Mouse (Mus musculus) megakaryocyte progenitor cell, adult 5-6 weeks (primary cell): ENCODE measurements around the gene Sema7a. TPM values are rescaled to one million over a fixed set of nuclear protein-coding genes. Genes with fewer than 3 reads are reported as not detected.

Experiments
- ATAC-seq: replicated peaks from 2 replicates; pipeline ENCODE4 v1.8.0; 2016; ENCODE audit warnings: mild to moderate bottlenecking, moderate TSS enrichment, inconsistent platforms; ENCODE audit not compliant: poor library complexity
- total RNA-seq, 2 experiments: library from RNA; stranded (forward) in 1 of 2; stranded (reverse) in 1 of 2; fragments of 157-497, 149-512 nt in 1 of 2; fragments of 200-1000 nt in 1 of 2; gene quantifications; 2 replicates each; pipeline versions ENCODE4 v1.2.3 to v1.2.4; 2015 to 2017

Gene Sema7a
- total RNA-seq, 2 experiments from 2014 or later = 0.04 to 0.27 TPM

- no peak; the same call in 1 of the 2 replicates for ATAC-seq
Observed at GRCm38 (mm10) chr9:57974221-57974620, 34.3 kb downstream of the Sema7a start.

DNA sequence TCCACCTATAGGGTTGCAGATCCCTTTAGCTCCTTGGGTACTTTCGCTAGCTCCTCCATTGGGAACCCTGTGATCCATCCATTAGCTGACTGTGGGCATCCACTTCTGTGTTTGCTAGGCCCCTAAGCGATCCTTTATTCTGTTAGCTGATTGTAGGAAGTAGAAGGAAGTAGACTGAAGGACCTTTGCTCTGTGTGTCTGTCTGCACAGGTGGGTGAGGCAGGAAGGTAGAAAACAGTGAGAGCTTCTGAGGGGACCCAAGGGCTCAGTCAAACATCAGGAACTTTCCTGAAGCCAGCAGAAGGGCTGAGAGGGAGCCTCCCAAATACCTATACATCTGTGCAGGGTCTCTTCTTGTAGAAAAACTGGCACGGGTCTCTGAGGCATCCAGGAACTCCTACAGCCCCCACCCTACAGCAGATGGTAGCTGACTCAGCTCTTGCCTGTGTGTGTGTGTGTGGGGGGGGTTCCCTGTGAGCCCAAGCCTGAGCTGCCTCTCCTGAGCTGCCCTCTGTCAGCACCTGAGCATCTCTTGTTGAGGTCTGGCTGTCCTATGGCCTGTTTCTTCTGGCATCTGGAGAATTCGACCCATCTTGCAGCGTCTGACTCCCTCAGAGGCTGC lies 35.4 kb downstream of the Sema7a start:
- ATAC-seq = no peak

- peak; percentile 52 for ATAC-seq
Observed at GRCm38 (mm10) chr9:57978025-57978424, 38.1 kb downstream of the Sema7a start.

DNA sequence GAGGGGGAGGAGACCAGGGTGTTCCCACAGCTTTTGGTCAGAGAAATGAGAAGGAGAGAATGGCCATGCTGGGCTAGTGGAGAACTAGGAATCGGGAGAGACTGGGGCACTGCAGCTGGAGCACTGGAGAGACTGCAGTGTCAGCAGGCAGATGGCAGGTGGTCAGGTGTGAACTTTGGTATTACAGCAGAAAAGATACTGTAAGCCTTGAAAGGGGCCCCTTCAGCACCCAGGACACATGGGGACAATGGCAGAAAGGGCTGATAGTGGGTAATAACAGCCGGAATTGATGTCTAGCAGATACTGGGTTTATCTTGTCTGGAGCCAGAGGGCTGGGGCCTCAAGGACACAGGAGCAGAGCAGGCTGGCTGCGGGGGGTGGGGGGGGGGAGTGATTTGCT lies 38.9 kb downstream of the Sema7a start:
- no peak for ATAC-seq

DNA sequence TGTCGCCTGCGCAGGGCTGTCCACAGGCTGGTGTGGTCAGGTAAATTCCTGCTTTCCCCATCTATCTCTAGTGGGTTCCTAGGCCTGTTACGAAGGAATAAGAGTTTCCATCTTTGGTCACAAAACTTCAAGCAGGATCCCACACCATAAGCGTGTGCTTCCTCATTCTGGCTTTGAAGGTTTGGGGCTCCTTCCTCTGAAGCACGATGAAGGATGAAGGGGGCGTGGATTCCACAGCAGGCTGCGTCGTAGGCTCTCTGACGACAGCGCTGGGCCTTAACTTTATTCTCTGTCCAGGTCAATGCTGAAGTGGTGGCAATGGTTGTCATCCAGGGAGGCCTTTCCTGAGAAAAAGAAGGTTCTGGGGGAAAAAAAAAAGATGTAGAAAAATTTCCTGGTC lies 40.7 kb downstream of the Sema7a start:
- ATAC-seq = peak; percentile 69

DNA sequence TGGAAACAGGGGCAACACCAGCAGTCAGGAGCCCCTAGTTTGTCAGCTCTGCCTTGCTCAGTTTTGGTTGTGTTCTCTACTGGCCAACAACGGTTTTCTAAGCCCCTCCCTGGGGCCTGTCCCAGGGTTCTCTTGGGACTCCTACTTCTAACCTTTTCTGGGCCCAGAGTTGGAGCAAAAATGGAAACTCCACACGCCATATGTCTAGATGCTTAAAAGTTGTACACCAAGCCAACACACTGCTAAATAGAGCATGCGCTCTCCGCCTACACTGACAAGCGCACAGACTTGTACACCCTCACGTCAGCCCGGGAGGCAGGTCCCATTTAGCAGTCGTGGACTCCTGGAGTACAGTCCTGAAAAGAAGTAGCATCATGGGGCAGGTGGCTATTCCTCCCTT lies 45.4 kb downstream of the Sema7a start:
- ATAC-seq = no peak

GRCm38 (mm10) chr9:57986293-57986692 lies 46.4 kb downstream of the Sema7a start:
- ATAC-seq = no peak

DNA sequence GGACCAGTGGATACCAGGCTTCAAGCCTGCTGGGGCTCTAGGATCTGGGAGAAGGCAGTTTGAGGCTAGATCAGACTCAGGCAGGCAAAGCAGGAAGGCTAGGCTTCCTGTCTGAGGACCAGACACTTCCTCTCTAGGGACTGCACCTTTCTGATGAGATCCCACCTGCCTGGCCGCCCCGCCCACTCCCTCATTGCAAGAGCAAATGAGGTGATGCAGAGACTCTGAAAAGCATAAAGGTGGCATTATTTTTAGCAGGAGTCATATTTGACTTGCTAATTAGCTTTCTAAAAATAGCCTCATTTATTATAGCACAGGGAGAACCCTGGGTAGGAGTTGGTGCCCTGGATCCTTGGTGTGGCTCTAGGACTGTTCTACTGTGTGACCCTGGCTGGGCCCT lies 48.2 kb downstream of the Sema7a start:
- ATAC-seq = no peak

- no peak for ATAC-seq
Observed at GRCm38 (mm10) chr9:57989309-57989708, 49.4 kb downstream of the Sema7a start.

- ATAC-seq = peak; percentile 63; the same call in 1 of the 2 replicates
Observed at GRCm38 (mm10) chr9:57990438-57991110, 50.7 kb downstream of the Sema7a start.

DNA sequence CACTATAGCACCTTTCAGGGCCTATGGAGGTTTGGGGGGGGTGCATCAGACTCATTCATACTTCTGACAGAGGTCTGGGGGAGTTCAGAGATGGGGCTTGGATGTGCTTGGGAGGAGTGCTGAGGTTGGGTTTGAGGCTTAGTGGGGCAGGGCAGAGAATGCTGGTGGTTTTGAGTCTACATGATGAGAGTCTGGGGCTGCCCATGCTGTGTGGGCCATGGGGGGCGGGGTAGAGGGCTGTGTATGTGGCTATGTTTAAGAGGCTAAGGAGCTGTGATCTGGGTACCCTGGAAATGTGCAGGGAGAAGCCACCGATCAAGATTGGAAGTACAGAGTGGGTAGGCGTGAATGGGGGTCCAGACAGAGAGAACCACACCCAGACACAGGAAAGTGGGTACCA lies 52.1 kb downstream of the Sema7a start:
- no peak for ATAC-seq

DNA sequence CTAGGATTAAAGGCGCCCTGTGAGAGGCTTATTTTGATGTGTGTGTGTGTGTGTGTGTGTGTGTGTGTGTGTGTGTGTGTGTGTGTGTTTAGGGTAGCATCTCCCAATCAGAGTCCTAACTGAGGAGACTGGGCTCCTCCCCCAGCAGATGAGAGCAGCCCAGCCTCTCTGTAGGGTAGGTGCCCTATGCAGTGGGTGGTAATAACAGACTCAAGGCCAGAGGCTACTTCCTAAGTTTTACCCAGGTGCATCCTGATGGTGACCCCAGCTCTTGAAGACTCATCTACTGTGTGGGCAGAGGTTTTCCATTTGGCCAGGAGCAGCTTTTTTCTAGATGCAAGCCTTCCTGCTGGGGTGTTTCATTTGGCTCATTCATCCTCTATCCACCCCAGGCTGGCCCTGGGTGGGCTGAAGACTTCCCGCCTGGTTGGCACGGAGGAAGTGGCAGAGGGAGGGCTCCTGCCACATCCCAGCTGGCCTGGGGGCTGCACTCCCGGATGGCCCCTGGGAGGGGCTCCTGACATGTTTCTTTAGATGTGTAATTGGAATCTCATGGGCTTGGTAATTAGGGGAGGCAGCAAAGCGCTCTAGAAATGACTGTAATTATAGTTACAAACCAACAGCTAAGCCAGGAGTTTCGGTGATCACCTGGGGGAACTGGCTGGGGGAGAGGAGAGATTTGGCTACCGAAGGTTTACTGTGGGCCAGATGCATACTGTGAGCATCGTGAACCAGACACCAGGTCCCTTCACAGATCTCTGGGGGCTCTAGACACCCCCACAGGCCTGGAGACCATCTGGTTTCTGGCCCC lies 53.1 kb downstream of the Sema7a start:
- 0 out of 2 replicates have a peak, but pooled peaks have one; percentile 19 for ATAC-seq

- ATAC-seq = 0 out of 2 replicates have a peak, but pooled peaks have one; percentile 32
Observed at GRCm38 (mm10) chr9:57995282-57995681, 55.4 kb downstream of the Sema7a start.

DNA sequence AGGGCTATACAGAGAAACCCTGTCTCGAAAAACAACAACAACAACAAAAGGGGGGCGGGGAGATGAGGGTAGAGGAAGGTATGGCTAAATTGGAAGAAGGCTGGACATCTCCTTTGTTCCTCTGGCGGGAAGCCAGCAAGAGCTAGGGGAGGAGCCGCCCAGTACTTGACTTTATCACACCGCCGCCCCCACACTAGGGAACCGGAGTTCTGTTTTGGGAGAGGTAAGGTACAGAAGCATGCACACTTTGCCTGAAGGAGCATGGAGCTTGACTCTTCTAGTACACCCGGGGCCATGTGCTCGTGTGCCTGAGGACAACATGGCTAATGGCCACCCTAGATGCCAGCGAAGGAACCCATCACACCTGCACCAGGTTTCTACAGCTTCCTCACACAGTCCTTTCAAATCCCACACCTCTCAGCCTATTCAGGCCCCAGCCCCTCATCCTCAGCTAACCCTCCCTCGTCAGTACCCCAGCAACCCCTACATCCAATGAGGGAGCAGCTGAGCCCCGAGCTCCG lies 57.7 kb downstream of the Sema7a start:
- ATAC-seq = no peak

DNA sequence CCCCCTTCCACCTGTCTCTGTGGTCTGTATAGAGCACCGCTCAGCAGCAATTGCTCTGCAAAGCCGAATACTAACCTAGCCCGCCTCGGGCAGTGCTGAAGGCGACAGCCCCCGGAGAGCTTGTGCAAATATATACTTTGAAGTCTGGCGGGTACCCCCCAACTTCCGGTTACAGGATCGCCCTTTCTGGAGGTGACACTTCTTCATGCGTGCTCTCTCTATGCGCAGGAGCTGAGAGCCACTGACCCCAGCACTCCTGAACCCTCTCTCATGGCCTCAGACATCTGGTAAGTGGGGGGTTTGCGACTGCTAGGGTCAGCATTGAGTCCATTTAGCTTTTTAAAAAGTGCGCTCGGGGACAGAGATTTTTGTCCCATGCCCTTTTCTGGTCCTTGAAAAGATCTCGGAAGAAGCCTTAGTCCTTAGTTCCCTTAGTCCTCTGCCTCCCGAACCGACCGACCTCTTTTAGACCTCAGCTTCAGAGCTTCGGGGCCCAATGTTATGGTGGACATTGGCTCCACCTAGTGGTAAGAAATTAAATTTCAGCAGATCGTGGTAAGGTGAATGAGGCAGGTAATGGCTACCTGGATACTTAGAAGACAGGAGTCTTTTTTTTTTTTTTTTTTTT lies 58.2 kb downstream of the Sema7a start:
- ATAC-seq = peak; percentile 88

DNA sequence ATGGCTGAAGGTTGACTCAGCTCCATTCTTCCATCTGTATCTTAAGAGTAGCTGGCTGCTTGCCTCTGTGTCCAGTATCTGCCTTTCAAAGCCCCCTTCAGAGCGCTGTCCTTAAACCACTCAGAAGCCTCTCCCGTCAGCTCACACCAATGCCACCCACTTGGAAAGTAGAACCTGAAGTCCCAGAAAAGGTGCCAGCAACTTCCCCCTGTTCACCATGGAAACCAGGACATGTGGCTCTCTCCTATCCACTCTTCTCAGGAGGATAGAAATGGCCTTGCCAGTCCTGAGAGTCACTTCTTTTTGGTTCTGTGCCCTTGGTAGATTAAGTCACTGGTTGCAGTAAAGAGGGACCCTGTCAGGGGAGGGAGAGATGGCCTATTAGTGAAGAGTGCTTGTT lies 58.8 kb downstream of the Sema7a start:
- no peak for ATAC-seq

DNA sequence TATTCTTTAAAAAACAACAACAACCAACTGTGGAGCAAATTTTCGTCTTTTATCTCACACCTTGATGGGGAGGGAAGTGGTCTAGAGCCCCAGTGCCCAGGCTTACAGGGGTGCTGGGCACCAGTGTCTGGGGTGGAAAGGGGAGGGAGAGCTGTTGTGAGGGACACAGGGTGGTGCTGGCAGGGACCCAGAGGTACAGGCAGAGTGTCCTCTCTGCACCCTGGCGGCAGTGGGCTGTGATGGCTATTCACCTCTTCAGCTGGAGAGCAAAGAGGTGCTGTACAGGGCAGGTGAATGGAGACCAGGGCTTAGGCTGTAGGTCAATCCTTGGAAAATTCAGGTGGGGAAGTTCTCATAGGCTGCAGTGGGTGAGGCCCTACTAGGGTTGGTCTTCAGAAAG lies 59.8 kb downstream of the Sema7a start:
- ATAC-seq = no peak

DNA sequence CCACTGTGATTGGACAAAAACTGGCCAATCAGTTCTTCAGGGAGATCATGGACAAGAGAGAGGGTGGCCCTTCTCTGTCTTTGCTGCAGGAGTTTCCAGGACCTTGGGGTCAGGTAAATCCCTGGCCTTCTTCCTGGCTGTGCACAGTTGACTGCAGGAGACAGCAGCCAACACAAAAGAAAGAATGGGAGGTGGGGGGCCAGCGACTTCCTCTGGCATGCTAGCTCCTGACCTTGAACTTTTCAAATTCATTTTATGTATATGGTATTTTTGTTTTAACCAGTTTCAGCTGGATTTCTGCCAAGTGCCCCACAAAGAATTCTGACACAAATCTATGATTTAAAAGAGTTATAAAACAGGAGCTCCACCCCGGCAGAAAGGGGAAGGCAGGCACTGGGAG lies 63.4 kb downstream of the Sema7a start:
- no peak for ATAC-seq

GRCm38 (mm10) chr9:58005753-58006461 lies 66.0 kb downstream of the Sema7a start, which contains the start of gene Cyp11a1:
Gene Cyp11a1 (plus strand): TSS chr9:58006411.
- ATAC-seq = no peak

DNA sequence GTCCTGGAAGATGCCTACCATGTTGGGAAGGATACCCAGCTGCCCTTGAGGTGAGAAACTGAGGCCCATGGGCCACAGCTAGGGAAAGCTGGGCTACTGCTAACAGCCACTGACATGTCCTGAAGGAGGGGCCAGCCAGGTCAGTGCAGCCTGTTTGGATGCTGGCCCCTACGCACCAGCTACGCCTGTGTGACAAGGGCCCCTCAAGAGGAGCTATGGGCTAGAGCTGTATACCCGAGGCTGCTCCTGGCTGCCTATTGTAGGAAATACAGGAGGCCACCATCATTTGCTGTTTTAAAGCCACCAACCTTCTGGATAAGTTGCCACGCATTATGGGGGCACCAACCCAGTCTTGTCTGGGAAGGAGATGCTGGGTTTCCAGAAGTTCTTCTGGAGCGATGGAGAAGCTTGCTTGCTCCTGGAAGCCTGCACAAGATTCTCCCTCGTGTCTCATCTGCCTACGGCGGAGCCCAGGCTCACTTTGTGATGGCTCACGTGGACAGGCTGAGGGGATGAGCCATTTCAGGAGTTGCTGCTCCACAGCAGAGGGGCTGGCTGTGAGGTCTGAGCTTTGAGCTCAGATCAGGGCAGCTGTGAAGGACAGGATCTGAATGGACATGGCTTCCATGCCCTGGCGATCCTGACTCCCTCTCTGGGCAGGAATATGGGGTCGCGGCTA lies 68.6 kb downstream of the Sema7a start:
- no peak for ATAC-seq
